Mouse (Mus musculus) neural tube, embryonic 11.5 days (tissue): ENCODE measurements around the gene Arhgap11a. TPM values are rescaled to one million over a fixed set of nuclear protein-coding genes. Genes with fewer than 3 reads are reported as not detected.

Source experiments
- ATAC-seq: fragments of 200-750 bp; cut with Nextera tagmentation; 2 replicates; pipeline ENCODE4 v1.8.0; 2017; ENCODE audit warnings: moderate number of reproducible peaks, mild to moderate bottlenecking, moderate TSS enrichment, moderate library complexity; ENCODE audit not compliant: insufficient read depth, low FRiP score, low TSS enrichment
- DNase-seq: peaks from one replicate; pipeline ENCODE4 v3.0.0-alpha.2; 2015; ENCODE audit warnings: low spot score
- H3K27ac ChIP-seq: fragments of 300-500 bp; sonication (generic); 2 replicates; pipeline ENCODE4 v1.5.1; 2014; ENCODE audit warnings: low read depth, mild to moderate bottlenecking, low read length
- H3K27me3 ChIP-seq: fragments of 300-500 bp; sonication (generic); 2 replicates; pipeline ENCODE4 v1.6.1; 2014; ENCODE audit warnings: mild to moderate bottlenecking, low read length, mixed read lengths; ENCODE audit not compliant: control insufficient read depth, insufficient read depth
- H3K36me3 ChIP-seq: fragments of 300-500 bp; sonication (generic); 2 replicates; pipeline ENCODE4 v1.6.1; 2014; ENCODE audit warnings: mild to moderate bottlenecking, low read length, moderate library complexity, mixed read lengths; ENCODE audit not compliant: control insufficient read depth, insufficient read depth
- H3K4me1 ChIP-seq: fragments of 300-500 bp; sonication (generic); 2 replicates; pipeline ENCODE4 v1.6.1; 2014; ENCODE audit warnings: low read length, mixed read lengths; ENCODE audit not compliant: control insufficient read depth, insufficient read depth
- H3K4me2 ChIP-seq: fragments of 300-500 bp; sonication (generic); 2 replicates; pipeline ENCODE4 v1.6.1; 2014; ENCODE audit warnings: low read depth, mild to moderate bottlenecking, moderate library complexity
- H3K4me3 ChIP-seq: fragments of 300-500 bp; sonication (generic); 2 replicates; pipeline ENCODE4 v1.5.1; 2014; ENCODE audit warnings: low read depth, low read length
- H3K9ac ChIP-seq: fragments of 300-500 bp; sonication (generic); 2 replicates; pipeline ENCODE4 v1.6.1; 2014; ENCODE audit warnings: mild to moderate bottlenecking, low read length
- H3K9me3 ChIP-seq: fragments of 300-500 bp; sonication (generic); 2 replicates; pipeline ENCODE4 v1.6.1; 2016; ENCODE audit warnings: low read length; ENCODE audit not compliant: control insufficient read depth
- WGBS: fragments of 180-500 bp; shearing (Covaris S2); extraction: QIAGEN DNeasy Blood & Tissue Kit; methylation state at CpG from one replicate; pipeline ENCODE4 v1.1.7; 2014; 5-methylcytosine and 5-hydroxymethylcytosine counted together
- polyA plus RNA-seq: library from polyadenylated mRNA; unstranded; fragments of >200 nt; fragmentation: Nextera tagmentation; extraction: Ambion mirVana; gene quantifications from 2 replicates; pipeline ENCODE4 v1.2.1, GENCODE M21; 2014

The Arhgap11a gene
- polyA plus RNA-seq, 1 experiment from 2014 or later = 6.2 TPM

GRCm38 (mm10) chr2:113800846-113801245 is 47.6 kb downstream of the Arhgap11a start:
- Histone ChIP-seq H3K9ac (no peak overlapping the region), H3K4me2 (no peak overlapping the region), H3K9me3 (no peaks in the 10 kb centered on the region), H3K4me3 (no peak overlapping the region), H3K27me3 (no peaks in the 10 kb centered on the region), H3K36me3 (no peaks in the 10 kb centered on the region), H3K27ac (no peak overlapping the region), H3K4me1 (no peaks in the 10 kb centered on the region)
- WGBS = 76% methylated on average over 5 of the region's 5 CpGs
- ATAC-seq = no peak
- no peak for DNase-seq

GRCm38 (mm10) chr2:113798605-113799004 is 49.9 kb downstream of the Arhgap11a start:
- DNase-seq (no peak), ATAC-seq (no peak)
- H3K27me3 ChIP-seq = no peaks in the 10 kb centered on the region
- H3K9ac ChIP-seq = no peak overlapping the region
- no peaks in the 10 kb centered on the region for H3K36me3 ChIP-seq
- no peak overlapping the region for H3K4me3 ChIP-seq
- no peak overlapping the region for H3K27ac ChIP-seq
- H3K4me2 ChIP-seq = no peak overlapping the region
- no peaks in the 10 kb centered on the region for H3K9me3 ChIP-seq
- H3K4me1 ChIP-seq = no peaks in the 10 kb centered on the region
- 83% methylated on average over 13 of the region's 13 CpGs for WGBS

- H3K27ac ChIP-seq = no peak overlapping the region
- WGBS = 79% methylated on average over 4 of the region's 4 CpGs
- no peak for ATAC-seq
- no peak overlapping the region for H3K9ac ChIP-seq
- H3K4me1 ChIP-seq = no peaks in the 10 kb centered on the region
- H3K36me3 ChIP-seq = no peaks in the 10 kb centered on the region
- no peaks in the 10 kb centered on the region for H3K9me3 ChIP-seq
- no peak overlapping the region for H3K4me2 ChIP-seq
- H3K27me3 ChIP-seq = no peaks in the 10 kb centered on the region
- no peak for DNase-seq
- H3K4me3 ChIP-seq = no peak overlapping the region
These were observed 53.3 kb downstream of the Arhgap11a start for GRCm38 (mm10) chr2:113795186-113795585.

GRCm38 (mm10) chr2:113793521-113793920 is 54.9 kb downstream of the Arhgap11a start:
- Histone ChIP-seq H3K36me3 (no peaks in the 10 kb centered on the region), H3K4me1 (no peaks in the 10 kb centered on the region), H3K4me3 (no peak overlapping the region), H3K9me3 (no peaks in the 10 kb centered on the region), H3K4me2 (no peak overlapping the region), H3K27me3 (no peaks in the 10 kb centered on the region), H3K27ac (no peak overlapping the region), H3K9ac (no peak overlapping the region)
- ATAC-seq (no peak), DNase-seq (no peak)
- 93% methylated on average over 3 of the region's 3 CpGs for WGBS

- no peaks in the 10 kb centered on the region for H3K4me1 ChIP-seq
- no peaks in the 10 kb centered on the region for H3K9me3 ChIP-seq
- ATAC-seq = no peak
- no peak overlapping the region for H3K9ac ChIP-seq
- H3K27me3 ChIP-seq = no peaks in the 10 kb centered on the region
- H3K27ac ChIP-seq = no peak overlapping the region
- no peak overlapping the region for H3K4me3 ChIP-seq
- no peak for DNase-seq
- no peak overlapping the region for H3K4me2 ChIP-seq
- H3K36me3 ChIP-seq = no peaks in the 10 kb centered on the region
- WGBS = 89% methylated on average over 4 of the region's 4 CpGs
These were observed 59.6 kb downstream of the Arhgap11a start for GRCm38 (mm10) chr2:113788821-113789387.

GRCm38 (mm10) chr2:113787882-113788281 is 60.6 kb downstream of the Arhgap11a start:
- 87% methylated on average over 4 of the region's 4 CpGs for WGBS
- DNase-seq = no peak

GRCm38 (mm10) chr2:113784851-113785250 is 63.6 kb downstream of the Arhgap11a start:
- no peak for ATAC-seq
- no peak for DNase-seq
- Histone ChIP-seq H3K27me3 (no peaks in the 10 kb centered on the region), H3K4me3 (no peak overlapping the region), H3K36me3 (no peaks in the 10 kb centered on the region), H3K9me3 (no peaks in the 10 kb centered on the region), H3K27ac (no peak overlapping the region), H3K4me2 (no peak overlapping the region), H3K4me1 (no peaks in the 10 kb centered on the region), H3K9ac (no peak overlapping the region)
- 60% methylated on average over 3 of the region's 3 CpGs for WGBS

More at GRCm38 (mm10) chr2:113787882-113788281, 60.6 kb downstream of the Arhgap11a start:
- H3K36me3 ChIP-seq = no peaks in the 10 kb centered on the region
- H3K4me2 ChIP-seq = no peak overlapping the region
- H3K27ac ChIP-seq = no peak overlapping the region
- H3K4me1 ChIP-seq = no peaks in the 10 kb centered on the region
- H3K27me3 ChIP-seq = no peaks in the 10 kb centered on the region
- H3K4me3 ChIP-seq = no peak overlapping the region
- H3K9me3 ChIP-seq = no peaks in the 10 kb centered on the region
- no peak overlapping the region for H3K9ac ChIP-seq
- ATAC-seq = no peak

- Histone ChIP-seq H3K4me3 (no peak overlapping the region), H3K36me3 (no peaks in the 10 kb centered on the region), H3K9me3 (no peaks in the 10 kb centered on the region), H3K27ac (no peak overlapping the region), H3K9ac (no peak overlapping the region), H3K4me1 (no peaks in the 10 kb centered on the region), H3K4me2 (no peak overlapping the region), H3K27me3 (no peaks in the 10 kb centered on the region)
- no peak for DNase-seq
- no peak for ATAC-seq
- WGBS = 85% methylated on average over 4 of the region's 4 CpGs
These were observed 66.9 kb downstream of the Arhgap11a start for GRCm38 (mm10) chr2:113781521-113781920.
